Mouse (Mus musculus) G1E (cell line): ENCODE data around the gene Rpl27. TPM values are rescaled to one million over a fixed set of nuclear protein-coding genes. Genes with fewer than 3 reads are reported as not detected.
A peak's percentile ranks its signal among the peaks of the same experiment; 100 is the strongest.
"Not testable (repeated sequence)": the region's sequence is repeated elsewhere in the genome, so short reads cannot be mapped to it uniquely, and the experiment has no call there.

Source experiments
- ATAC-seq: 2 replicates; pipeline ENCODE4 v1.8.0; 2016; ENCODE audit warnings: mild to moderate bottlenecking; ENCODE audit not compliant: insufficient number of reproducible peaks, poor library complexity, low FRiP score, severe bottlenecking; ENCODE audit errors: extremely low read depth
- DNase-seq: peaks from one replicate; pipeline ENCODE4 v3.0.0; 2012; ENCODE audit warnings: low spot score
- H3K27me3 ChIP-seq: 2 replicates; pipeline ENCODE4 v1.6.1; 2012; ENCODE audit warnings: mild to moderate bottlenecking, low read length, inconsistent platforms; ENCODE audit not compliant: insufficient read depth
- H3K36me3 ChIP-seq: replicated peaks from 2 replicates; pipeline ENCODE3; 2012; ENCODE audit warnings: mild to moderate bottlenecking, inconsistent platforms
- H3K4me1 ChIP-seq: 2 replicates; pipeline ENCODE4 v1.6.1; 2012; ENCODE audit warnings: low read depth, low read length, inconsistent platforms, mixed read lengths; ENCODE audit not compliant: insufficient read depth
- H3K4me3 ChIP-seq: 2 replicates; pipeline ENCODE4 v1.5.1; 2012; ENCODE audit warnings: low read depth, mild to moderate bottlenecking, inconsistent platforms, low read length, moderate library complexity, mixed read lengths
- H3K9me3 ChIP-seq: replicated peaks from 2 replicates; pipeline ENCODE4 v1.6.1; 2012; ENCODE audit warnings: inconsistent platforms
- CTCF ChIP-seq: IDR thresholded peaks from 2 replicates; pipeline ENCODE4 v1.5.1; 2012; ENCODE audit warnings: low read depth, low read length, inconsistent platforms, mixed read lengths
- GATA1 ChIP-seq: IDR thresholded peaks from 2 replicates; pipeline ENCODE4 v1.6.1; 2012; ENCODE audit warnings: borderline replicate concordance, low read length, inconsistent platforms, mixed read lengths
- GATA2 ChIP-seq: IDR thresholded peaks from 2 replicates; pipeline ENCODE4 v1.6.1; 2012; ENCODE audit warnings: low read depth, low read length, inconsistent platforms, borderline replicate concordance
- POLR2AphosphoS5 ChIP-seq: IDR thresholded peaks from 2 replicates; pipeline ENCODE4 v1.6.1; 2012; ENCODE audit warnings: low read depth, low read length, inconsistent platforms; ENCODE audit not compliant: insufficient replicate concordance
- TAL1 ChIP-seq: conservative IDR thresholded peaks from 2 replicates; pipeline ENCODE4 v1.6.1; 2012; ENCODE audit warnings: low read depth, low read length, inconsistent platforms, mixed read lengths
- polyA plus RNA-seq: library from polyadenylated mRNA; stranded (reverse); fragments of >175 nt; gene quantifications from 2 replicates; pipeline ENCODE4 v1.2.3, GENCODE M21; 2012
- total RNA-seq, 2 experiments: library from RNA; stranded (forward) in 1 of 2; stranded (reverse) in 1 of 2; fragments of 200-1000 nt in 1 of 2; fragments of >200 nt in 1 of 2; fragmentation: Nextera tagmentation in 1 of 2; gene quantifications; 2 replicates each; pipeline ENCODE4 v1.2.3; 2014 to 2017

Rpl27 gene
- total and polyA plus RNA-seq, 3 experiments, result 787 to 2,225 (median 1,039) TPM

- H3K4me3 ChIP-seq, result peak overlapping the region; percentile 77; the same call in 1 of the 2 replicates
- no peak for TF ChIP-seq GATA1
- TF ChIP-seq GATA2, result no peak
- no peak for TF ChIP-seq CTCF
- TF ChIP-seq POLR2AphosphoS5, result no peak
- no peak for TF ChIP-seq TAL1
- no peak for ATAC-seq
- DNase-seq, result no peak
- H3K4me1 ChIP-seq, result peaks cover 72% of the 10 kb centered on the region
- no peaks in the 10 kb centered on the region for H3K27me3 ChIP-seq
- no peaks in the 10 kb centered on the region for H3K9me3 ChIP-seq
- H3K36me3 ChIP-seq, result peaks cover 50% of the 10 kb centered on the region
Measured at GRCm38 (mm10) chr11:101447786-101448185, 5.7 kb downstream of the Rpl27 start.

GRCm38 (mm10) chr11:101448274-101448746, 6.2 kb downstream of the Rpl27 start, which contains the start of gene Ifi35:
TSS of gene Ifi35 (plus strand) at chr11:101448407.
- peak; percentile 79 for ATAC-seq
- peak; percentile 32 for DNase-seq
- peak within 1 kb of the TSS; percentile 77 for H3K4me3 ChIP-seq
- TF ChIP-seq CTCF (no peak), POLR2AphosphoS5 (no peak), GATA1 (no peak), GATA2 (no peak), TAL1 (no peak)
- H3K9me3 ChIP-seq, result no peaks in the 10 kb centered on the region
- H3K4me1 ChIP-seq, result peaks cover 72% of the 10 kb centered on the region
- H3K27me3 ChIP-seq, result no peaks in the 10 kb centered on the region
- H3K36me3 ChIP-seq, result peaks cover 49% of the 10 kb centered on the region

- Histone ChIP-seq H3K27me3 (no peaks in the 10 kb centered on the region), H3K36me3 (peaks cover 49% of the 10 kb centered on the region), H3K9me3 (no peaks in the 10 kb centered on the region), H3K4me3 (peak overlapping the region; percentile 77), H3K4me1 (peaks cover 71% of the 10 kb centered on the region)
- ATAC-seq (0 out of 2 replicates have a peak, but pooled peaks have one; percentile 10), DNase-seq (no peak)
- no peak for TF ChIP-seq TAL1
- TF ChIP-seq GATA2, result no peak
- TF ChIP-seq POLR2AphosphoS5, result no peak
- TF ChIP-seq CTCF, result no peak
- TF ChIP-seq GATA1, result no peak
Measured at GRCm38 (mm10) chr11:101448899-101449298, 6.8 kb downstream of the Rpl27 start.

GRCm38 (mm10) chr11:101449596-101449995, 7.5 kb downstream of the Rpl27 start:
- not testable (repeated sequence) for DNase-seq, H3K9me3 ChIP-seq, ATAC-seq, H3K27me3 ChIP-seq
- H3K4me1 ChIP-seq, result peaks cover 70% of the 10 kb centered on the region
- H3K36me3 ChIP-seq, result peaks cover 47% of the 10 kb centered on the region
- peak overlapping the region; percentile 77; the same call in 1 of the 2 replicates for H3K4me3 ChIP-seq

GRCm38 (mm10) chr11:101450394-101450793, 8.3 kb downstream of the Rpl27 start:
- Histone ChIP-seq H3K4me1 (peaks cover 71% of the 10 kb centered on the region), H3K4me3 (no peak overlapping the region), H3K27me3 (no peaks in the 10 kb centered on the region), H3K36me3 (peaks cover 47% of the 10 kb centered on the region), H3K9me3 (no peaks in the 10 kb centered on the region)
- TF ChIP-seq TAL1 (no peak), GATA1 (no peak), POLR2AphosphoS5 (no peak), GATA2 (no peak), CTCF (no peak)
- DNase-seq (no peak), ATAC-seq (no peak)

GRCm38 (mm10) chr11:101451536-101451935, 9.4 kb downstream of the Rpl27 start:
- no peak for DNase-seq
- peaks cover 49% of the 10 kb centered on the region for H3K36me3 ChIP-seq
- H3K27me3 ChIP-seq, result no peaks in the 10 kb centered on the region
- H3K4me3 ChIP-seq, result peak overlapping the region; percentile 61; the same call in 1 of the 2 replicates
- H3K4me1 ChIP-seq, result peaks cover 76% of the 10 kb centered on the region
- no peaks in the 10 kb centered on the region for H3K9me3 ChIP-seq
- TF ChIP-seq POLR2AphosphoS5 (no peak), GATA2 (no peak), TAL1 (no peak), GATA1 (no peak), CTCF (no peak)
- no peak for ATAC-seq
